Mouse (Mus musculus): ENCODE results near the gene Fcrl5.
A peak's percentile ranks its signal among the peaks of the same experiment; 100 is the strongest.

Fcrl5 gene

DNA sequence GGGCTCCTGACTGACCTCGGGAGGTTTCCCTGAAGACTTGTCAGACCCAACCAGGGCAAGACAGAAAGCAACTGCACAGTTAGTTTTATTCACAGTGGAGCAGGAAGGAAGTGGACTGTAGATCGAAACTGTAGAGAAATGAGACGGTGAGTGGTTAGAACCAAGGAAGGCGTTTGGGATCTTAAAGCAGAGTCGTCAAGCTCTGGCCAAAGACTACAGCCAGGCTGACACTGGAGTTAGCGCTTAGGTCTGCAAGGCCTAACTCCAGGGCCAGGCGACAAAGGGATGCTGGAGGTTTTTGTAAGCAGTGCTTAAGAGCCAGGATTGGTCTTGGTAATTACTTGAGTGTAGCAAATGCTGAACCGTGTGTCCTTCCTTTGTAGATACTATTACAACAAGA is 93.3 kb downstream of the Fcrl5 start:
- no peak for DNase-seq (ENCODE audit: extremely low spot score)

DNA sequence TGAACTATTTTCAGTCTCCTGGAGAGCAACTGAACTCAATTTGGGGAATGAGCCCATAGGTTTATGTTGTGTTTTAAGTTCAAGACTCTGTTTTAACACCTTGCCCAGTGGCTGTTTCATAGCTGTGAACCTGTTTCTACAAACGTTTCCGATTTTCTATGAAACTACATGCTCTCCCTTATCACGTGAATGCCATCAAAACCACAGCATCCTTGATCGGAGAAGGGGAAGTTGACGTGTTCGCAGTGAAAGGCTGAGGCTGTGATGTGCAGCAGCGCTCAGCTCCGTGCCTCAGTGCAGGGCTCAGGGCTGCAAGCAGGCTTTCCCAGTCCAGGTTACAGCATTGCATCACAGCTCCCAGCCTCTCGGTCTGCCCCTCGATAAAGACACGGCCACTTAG is 94.0 kb downstream of the Fcrl5 start:
- DNase-seq (ENCODE audit: extremely low spot score): no peak

DNA sequence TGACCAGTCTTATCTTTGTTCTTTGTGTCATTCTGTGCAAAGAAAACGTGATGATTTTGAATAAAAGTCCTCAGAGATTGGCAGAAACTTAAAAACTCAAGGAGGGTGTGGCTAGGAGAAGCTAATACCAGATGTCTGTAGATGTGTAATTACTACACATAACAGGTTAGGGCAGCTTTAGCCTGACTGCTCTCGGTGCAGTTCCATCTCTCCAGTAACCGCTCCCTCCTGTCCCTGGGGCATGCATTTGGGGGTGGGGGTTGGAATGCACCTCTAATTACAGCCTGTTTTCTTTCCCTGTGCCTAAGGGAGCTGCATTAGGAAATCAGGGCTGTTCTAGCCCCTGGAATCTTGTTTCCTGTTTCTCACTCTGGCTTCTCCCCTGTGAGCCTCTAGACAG is 94.7 kb downstream of the Fcrl5 start:
- no peak for DNase-seq (ENCODE audit: extremely low spot score)

DNA sequence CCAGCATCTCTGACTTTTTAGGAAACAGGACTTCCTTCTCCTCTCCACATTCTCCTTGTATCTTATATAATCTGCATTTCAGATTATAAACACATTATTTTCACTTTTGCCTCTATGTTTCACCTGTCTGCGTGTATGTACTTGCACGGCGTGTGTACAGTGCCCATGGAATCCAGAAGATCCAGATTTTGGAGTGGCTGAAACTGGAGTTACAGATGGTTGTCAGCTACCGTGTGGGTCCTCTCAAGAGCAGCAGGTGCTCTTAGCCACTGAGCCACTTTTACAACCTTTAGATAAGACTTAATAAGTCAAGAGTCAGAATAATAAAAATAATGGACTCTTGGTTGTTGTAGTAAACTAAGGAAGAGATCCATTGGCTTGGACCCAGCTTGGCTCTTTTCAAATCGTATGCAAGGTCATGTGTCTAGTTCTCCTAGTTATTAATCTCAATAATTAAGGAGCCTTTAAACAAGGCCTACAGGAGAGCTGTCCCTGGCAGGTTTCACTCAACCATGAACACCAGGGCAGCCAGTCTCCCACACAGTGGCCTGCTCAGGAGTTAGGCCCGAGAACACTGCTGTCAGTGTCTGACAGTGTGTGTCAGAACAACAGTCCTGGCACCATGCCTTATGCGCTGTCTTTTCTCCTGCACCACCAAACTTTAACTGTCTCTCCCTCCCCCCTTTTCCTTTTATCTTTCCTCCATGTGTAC is 98.2 kb downstream of the Fcrl5 start:
- DNase-seq (ENCODE audit: extremely low spot score): no peak

DNA sequence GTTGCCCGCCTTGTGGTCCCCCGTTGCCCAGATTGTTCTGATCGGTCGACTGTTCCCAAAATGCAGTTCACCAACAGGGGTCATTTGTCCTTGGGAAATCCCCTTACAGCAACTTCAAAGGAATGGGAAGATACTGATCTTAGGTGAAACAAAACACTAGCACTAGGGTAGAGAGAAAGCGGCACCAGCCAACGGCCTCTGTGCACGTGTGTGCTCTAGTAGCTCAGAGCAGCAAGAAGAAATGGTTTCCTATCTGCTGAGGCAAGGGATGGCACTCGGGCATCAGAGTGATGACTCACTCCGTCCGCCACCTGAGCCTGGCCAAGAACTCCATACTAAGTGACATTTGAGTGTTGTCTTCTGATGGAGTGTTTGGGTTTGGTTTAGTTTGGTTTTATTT is 102.5 kb downstream of the Fcrl5 start:
- DNase-seq (ENCODE audit: extremely low spot score): no peak

DNA sequence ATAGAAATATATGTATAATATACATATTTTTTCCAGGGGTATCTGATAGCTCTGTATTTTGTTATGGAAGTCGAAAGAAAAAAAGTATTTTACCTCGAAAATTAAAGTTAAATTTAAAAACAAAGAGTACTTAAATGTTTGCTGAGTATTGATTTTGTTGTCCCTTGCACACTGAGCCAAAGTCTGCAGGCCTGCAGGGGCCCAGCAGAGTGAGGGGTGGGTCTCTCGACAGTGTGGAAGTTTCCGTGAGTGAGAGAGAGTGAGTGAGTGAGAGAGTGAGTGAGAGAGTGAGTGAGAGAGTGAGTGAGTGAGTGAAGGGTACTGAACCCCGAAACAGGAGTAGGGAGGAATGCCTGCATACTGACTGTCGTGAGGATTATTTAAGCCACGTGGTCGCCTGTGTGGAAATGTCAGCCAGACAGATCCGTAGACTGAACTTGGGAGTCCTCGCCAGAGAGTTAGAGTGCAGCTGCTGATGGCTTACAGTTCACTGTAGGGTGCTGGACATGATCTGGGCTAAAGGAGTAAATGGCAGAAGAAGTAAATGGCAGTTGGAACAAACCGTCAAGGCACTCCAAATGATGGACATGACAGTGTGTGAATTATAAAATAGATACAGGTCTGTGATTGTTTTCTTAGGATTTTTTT is 104.6 kb downstream of the Fcrl5 start:
- no peak for DNase-seq (ENCODE audit: extremely low spot score)

DNA sequence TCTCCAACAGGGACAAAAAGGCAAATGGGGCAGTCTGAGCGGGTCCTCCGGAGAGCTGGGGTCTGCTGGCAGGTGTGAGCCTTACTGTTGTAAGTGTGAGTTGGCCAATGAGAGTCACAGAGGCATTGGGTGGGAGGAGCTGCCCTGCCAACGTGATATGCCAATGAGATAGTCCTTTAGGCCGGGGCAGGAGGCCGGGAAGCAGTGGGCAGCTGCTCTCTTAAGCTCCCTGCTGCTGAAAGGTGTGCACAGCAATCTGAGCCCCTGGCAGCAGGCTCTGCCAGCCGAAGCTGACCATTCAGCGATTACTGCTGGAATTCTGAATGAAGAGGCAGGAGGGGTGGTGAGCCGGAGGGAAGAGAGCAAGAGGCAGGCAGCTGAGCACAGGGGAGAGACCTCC is 105.1 kb downstream of the Fcrl5 start:
- DNase-seq (ENCODE audit: extremely low spot score): no peak

DNA sequence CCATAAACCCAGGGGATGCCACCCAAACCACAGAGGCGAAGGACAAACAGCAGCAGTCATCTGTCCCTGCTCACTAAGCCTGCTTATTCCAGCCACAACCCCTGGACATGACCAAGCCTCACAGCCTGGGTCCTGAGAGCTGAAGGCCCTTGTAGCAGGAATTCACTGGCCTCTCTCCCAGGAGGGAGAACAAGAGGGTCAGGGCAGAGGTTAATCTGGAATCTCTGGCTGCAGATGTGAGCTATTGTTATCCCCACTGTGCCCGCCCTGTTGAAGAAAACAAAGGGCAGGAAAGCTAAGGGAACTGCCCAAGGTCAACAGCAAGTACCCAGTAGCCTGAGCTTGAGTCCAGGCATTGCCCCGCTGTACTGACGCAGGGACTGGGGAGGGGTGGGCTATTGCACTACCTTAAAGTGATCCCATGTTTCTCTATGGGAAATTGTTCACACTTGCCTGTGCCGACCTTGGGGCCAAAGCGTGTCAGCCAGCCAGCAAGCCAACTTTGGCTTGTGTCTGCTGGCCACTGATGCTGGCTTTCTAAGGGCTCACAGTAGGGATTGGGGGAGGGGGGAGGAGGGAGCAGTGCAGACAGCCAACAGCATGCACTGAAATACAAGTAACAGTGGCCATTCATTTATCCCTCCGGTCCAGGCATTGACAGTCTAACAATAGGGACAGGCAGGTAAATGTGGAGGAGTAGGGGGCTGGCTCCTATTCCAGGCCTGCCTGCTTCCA is 107.1 kb downstream of the Fcrl5 start:
- peak; percentile 60 for DNase-seq (ENCODE audit: extremely low spot score)

DNA sequence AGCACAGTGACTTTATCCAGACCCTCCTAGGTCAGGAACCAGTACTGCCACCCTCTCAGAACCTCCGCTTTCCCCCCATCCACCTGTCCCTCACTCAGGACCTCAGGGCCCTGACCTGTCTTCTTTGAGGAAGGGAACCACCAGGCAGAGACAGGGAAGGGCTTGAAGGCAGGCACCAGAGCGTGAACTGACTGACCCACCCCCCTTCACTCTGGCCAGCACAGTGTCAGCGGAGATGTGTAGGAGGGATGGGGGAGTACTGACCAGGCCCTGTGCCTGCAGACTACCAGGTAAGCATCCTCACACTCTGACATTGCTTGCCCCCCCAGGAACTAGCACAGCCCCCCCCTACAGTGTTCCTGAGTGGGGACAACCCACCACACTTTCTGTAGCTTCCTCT is 110.0 kb downstream of the Fcrl5 start:
- no peak for DNase-seq (ENCODE audit: extremely low spot score)

DNA sequence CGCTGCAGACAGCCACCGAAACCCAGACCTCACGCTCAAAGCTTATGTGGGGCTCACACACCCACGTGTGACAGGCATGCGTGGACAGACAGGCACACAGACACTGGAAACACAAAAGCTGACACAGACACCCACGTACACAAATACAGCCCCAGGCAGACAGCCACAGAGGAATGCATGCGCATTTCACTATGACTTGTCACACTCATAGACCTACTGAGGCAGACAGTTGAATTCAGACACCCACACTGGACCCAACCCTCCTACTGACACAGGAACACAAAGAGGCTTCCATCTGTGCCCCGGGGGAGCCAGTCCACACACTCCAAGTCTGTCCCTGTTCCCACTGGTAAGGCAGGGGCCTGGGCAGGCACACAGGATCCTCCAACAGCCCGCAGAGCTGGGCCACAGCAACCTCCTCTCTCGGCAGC is 110.7 kb downstream of the Fcrl5 start:
- no peak for DNase-seq (ENCODE audit: extremely low spot score)

DNA sequence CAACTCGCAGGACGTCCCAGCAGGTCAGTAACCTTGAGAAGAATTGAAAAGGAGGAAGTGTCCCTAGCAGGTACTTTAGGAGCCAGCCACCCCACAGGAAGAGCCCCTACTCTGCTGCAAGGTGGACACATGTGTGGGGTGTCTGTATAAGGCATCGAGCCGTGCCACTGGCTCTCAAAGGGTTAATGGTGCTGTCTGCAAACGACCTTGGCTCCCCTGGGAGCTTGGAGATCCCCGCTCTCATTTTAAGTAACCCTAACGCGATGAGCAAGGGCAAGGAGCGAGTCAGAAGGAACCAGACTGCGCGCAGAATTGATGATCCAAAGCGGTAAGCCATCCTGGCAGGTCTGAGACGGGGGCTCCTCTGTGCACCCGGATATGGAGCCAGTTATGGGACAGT is 114.3 kb downstream of the Fcrl5 start:
- DNase-seq (ENCODE audit: extremely low spot score): no peak

All from embryo, embryonic 9.5 days (tissue).